Mouse (Mus musculus) olfactory bulb, adult 2 months (tissue): ENCODE results near the gene Cldn19. TPM values are rescaled to one million over a fixed set of nuclear protein-coding genes. Genes with fewer than 3 reads are reported as not detected.

Experiments
- H3K27ac ChIP-seq: fragments of 200-500 bp; 2 replicates; pipeline ENCODE4 v1.5.1; 2012; ENCODE audit warnings: low read depth, low read length; ENCODE audit not compliant: insufficient read depth
- H3K4me1 ChIP-seq: fragments of 200-500 bp; 2 replicates; pipeline ENCODE4 v1.6.1; 2012; ENCODE audit warnings: low read length; ENCODE audit not compliant: control insufficient read depth, insufficient read depth
- H3K4me3 ChIP-seq: fragments of 200-500 bp; 2 replicates; pipeline ENCODE4 v1.5.1; 2012; ENCODE audit warnings: mild to moderate bottlenecking, low read depth, low read length, moderate library complexity; ENCODE audit not compliant: insufficient read depth
- CTCF ChIP-seq: fragments of 200-500 bp; IDR thresholded peaks from 2 replicates; pipeline ENCODE4 v1.5.1; 2012; ENCODE audit warnings: low read depth, mild to moderate bottlenecking, low read length, moderate library complexity; ENCODE audit not compliant: insufficient read depth
- POLR2A ChIP-seq: fragments of 200-500 bp; IDR thresholded peaks from 2 replicates; pipeline ENCODE4 v1.6.1; 2012; ENCODE audit warnings: mild to moderate bottlenecking, low read depth, low read length, moderate library complexity; ENCODE audit not compliant: insufficient read depth
- WGBS: fragments of 180-500 bp; shearing (Covaris S2); methylation state at CpG from one replicate; pipeline ENCODE4 v1.1.7; 2018; 5-methylcytosine and 5-hydroxymethylcytosine counted together
- polyA plus RNA-seq: library from polyadenylated mRNA; stranded (reverse); fragments of >200 nt; gene quantifications from 2 replicates; pipeline ENCODE4 v1.2.4, GENCODE M21; 2012; ENCODE audit warnings: low replicate concordance; ENCODE audit not compliant: missing spikeins, insufficient read depth, insufficient read length

Gene Cldn19
- polyA plus RNA-seq, 1 experiment, result not detected

- WGBS, result 81% methylated on average over 3 of the region's 3 CpGs
- no peak for TF ChIP-seq POLR2A
- TF ChIP-seq CTCF, result no peak
- Histone ChIP-seq H3K4me3 (no peak overlapping the region), H3K4me1 (peaks cover 9% of the 10 kb centered on the region), H3K27ac (no peak overlapping the region)
These were observed 20.9 kb upstream of the Cldn19 start for GRCm38 (mm10) chr4:119234348-119234747.

- 53% methylated on average over 3 of the region's 3 CpGs for WGBS
- Histone ChIP-seq H3K4me1 (peaks cover 10% of the 10 kb centered on the region), H3K4me3 (no peak overlapping the region), H3K27ac (no peak overlapping the region)
- TF ChIP-seq CTCF (no peak), POLR2A (no peak)
These were observed 16.6 kb upstream of the Cldn19 start for GRCm38 (mm10) chr4:119238661-119239060.

GRCm38 (mm10) chr4:119239181-119239682 lies 16.0 kb upstream of the Cldn19 start:
- WGBS, result 31% methylated on average over 12 of the region's 12 CpGs
- H3K4me1 ChIP-seq, result peaks cover 9% of the 10 kb centered on the region
- TF ChIP-seq CTCF, result no peak
- H3K4me3 ChIP-seq, result no peak overlapping the region
- no peak overlapping the region for H3K27ac ChIP-seq

GRCm38 (mm10) chr4:119241664-119242063 lies 13.6 kb upstream of the Cldn19 start:
- Histone ChIP-seq H3K27ac (no peak overlapping the region), H3K4me1 (peaks cover 10% of the 10 kb centered on the region), H3K4me3 (no peak overlapping the region)
- no peak for TF ChIP-seq CTCF
- TF ChIP-seq POLR2A, result no peak
- 74% methylated on average over 14 of the region's 14 CpGs for WGBS

- no peak overlapping the region for H3K4me3 ChIP-seq
- no peak for TF ChIP-seq CTCF
- TF ChIP-seq POLR2A, result no peak
- H3K27ac ChIP-seq, result no peak overlapping the region
- peaks cover 18% of the 10 kb centered on the region for H3K4me1 ChIP-seq
- 93% methylated on average over 12 of the region's 12 CpGs for WGBS
These were observed 12.6 kb upstream of the Cldn19 start for GRCm38 (mm10) chr4:119242571-119242970.

GRCm38 (mm10) chr4:119244468-119245240 lies 10.6 kb upstream of the Cldn19 start:
- H3K4me1 ChIP-seq, result peaks cover 18% of the 10 kb centered on the region
- WGBS, result 71% methylated on average over 22 of the region's 22 CpGs
- TF ChIP-seq CTCF (no peak), POLR2A (no peak)
- H3K4me3 ChIP-seq, result no peak overlapping the region
- H3K27ac ChIP-seq, result no peak overlapping the region

GRCm38 (mm10) chr4:119245556-119245955 lies 9.7 kb upstream of the Cldn19 start:
- Histone ChIP-seq H3K27ac (no peak overlapping the region), H3K4me3 (no peak overlapping the region), H3K4me1 (peaks cover 18% of the 10 kb centered on the region)
- TF ChIP-seq POLR2A, result no peak
- TF ChIP-seq CTCF, result no peak
- 51% methylated on average over 7 of the region's 7 CpGs for WGBS

- peaks cover 18% of the 10 kb centered on the region for H3K4me1 ChIP-seq
- WGBS, result 82% methylated on average over 9 of the region's 9 CpGs
- H3K4me3 ChIP-seq, result no peak overlapping the region
- no peak for TF ChIP-seq POLR2A
- no peak for TF ChIP-seq CTCF
- H3K27ac ChIP-seq, result no peak overlapping the region
These were observed 9.3 kb upstream of the Cldn19 start for GRCm38 (mm10) chr4:119245961-119246360.

- TF ChIP-seq POLR2A (no peak), CTCF (no peak)
- Histone ChIP-seq H3K4me3 (no peak overlapping the region), H3K27ac (no peak overlapping the region), H3K4me1 (peaks cover 15% of the 10 kb centered on the region)
- WGBS, result 79% methylated on average over 14 of the region's 14 CpGs
These were observed 8.5 kb upstream of the Cldn19 start for GRCm38 (mm10) chr4:119246688-119247225.
